Mouse (Mus musculus): Measurements from ENCODE around the gene Hephl1. TPM values are rescaled to one million over a fixed set of nuclear protein-coding genes. Genes with fewer than 3 reads are reported as not detected.

The Hephl1 gene
- polyA plus RNA-seq, 1 experiment, result 0.07 TPM

- no peak for DNase-seq (ENCODE audit: low spot score)
Observed at GRCm38 (mm10) chr9:15060026-15060425, 51.9 kb downstream of the Hephl1 start.

- DNase-seq (ENCODE audit: low spot score), result no peak
Observed at GRCm38 (mm10) chr9:15045740-15046139, 66.2 kb downstream of the Hephl1 start.

GRCm38 (mm10) chr9:15045084-15045669 is 66.7 kb downstream of the Hephl1 start, which contains the start of gene Panx1:
TSS of gene Panx1 (minus strand) at chr9:15045478.
- DNase-seq (ENCODE audit: low spot score), result peak; percentile 66

GRCm38 (mm10) chr9:15044391-15045083 is 67.4 kb downstream of the Hephl1 start:
- DNase-seq (ENCODE audit: low spot score), result no peak

- no peak for DNase-seq (ENCODE audit: low spot score)
Observed at GRCm38 (mm10) chr9:15041556-15041955, 70.4 kb downstream of the Hephl1 start.

- DNase-seq (ENCODE audit: low spot score), result no peak
Observed at GRCm38 (mm10) chr9:15039848-15040247, 72.1 kb downstream of the Hephl1 start.

- DNase-seq (ENCODE audit: low spot score), result no peak
Observed at GRCm38 (mm10) chr9:15037704-15038103, 74.2 kb downstream of the Hephl1 start.

GRCm38 (mm10) chr9:15037237-15037636 is 74.7 kb downstream of the Hephl1 start:
- no peak for DNase-seq (ENCODE audit: low spot score)

GRCm38 (mm10) chr9:15036807-15037206 is 75.1 kb downstream of the Hephl1 start:
- no peak for DNase-seq (ENCODE audit: low spot score)

GRCm38 (mm10) chr9:15036405-15036804 is 75.5 kb downstream of the Hephl1 start:
- DNase-seq (ENCODE audit: low spot score), result no peak

GRCm38 (mm10) chr9:15035979-15036378 is 75.9 kb downstream of the Hephl1 start:
- no peak for DNase-seq (ENCODE audit: low spot score)

- DNase-seq (ENCODE audit: low spot score), result no peak
Observed at GRCm38 (mm10) chr9:15034546-15035273, 77.2 kb downstream of the Hephl1 start.

- DNase-seq (ENCODE audit: low spot score), result no peak
Observed at GRCm38 (mm10) chr9:15033568-15034160, 78.2 kb downstream of the Hephl1 start.

GRCm38 (mm10) chr9:15032797-15033196 is 79.1 kb downstream of the Hephl1 start:
- no peak for DNase-seq (ENCODE audit: low spot score)

- DNase-seq (ENCODE audit: low spot score), result no peak
Observed at GRCm38 (mm10) chr9:15030771-15031170, 81.1 kb downstream of the Hephl1 start.

GRCm38 (mm10) chr9:15029025-15029727 is 82.7 kb downstream of the Hephl1 start:
- peak; percentile 36 for DNase-seq (ENCODE audit: low spot score)

- no peak for DNase-seq (ENCODE audit: low spot score)
Observed at GRCm38 (mm10) chr9:15027725-15028124, 84.2 kb downstream of the Hephl1 start.

GRCm38 (mm10) chr9:15023049-15023448 is 88.9 kb downstream of the Hephl1 start:
- no peak for DNase-seq (ENCODE audit: low spot score)

- no peak for DNase-seq (ENCODE audit: low spot score)
Observed at GRCm38 (mm10) chr9:15021156-15021555, 90.8 kb downstream of the Hephl1 start.

- DNase-seq (ENCODE audit: low spot score), result no peak
Observed at GRCm38 (mm10) chr9:15020561-15021080, 91.3 kb downstream of the Hephl1 start.

GRCm38 (mm10) chr9:15018756-15019131 is 93.2 kb downstream of the Hephl1 start:
- DNase-seq (ENCODE audit: low spot score), result no peak
